Mouse (Mus musculus) left cerebral cortex, postnatal 14 days (tissue): ENCODE results near the gene Igf1r. TPM values are rescaled to one million over a fixed set of nuclear protein-coding genes. Genes with fewer than 3 reads are reported as not detected.

Source experiments
- DNase-seq, 2 experiments: peaks; one replicate each; pipeline ENCODE4 v3.0.0; 2021 to 2022; ENCODE audit warnings: low spot score in 2 of 2, mixed read lengths in 1 of 2
- intact Hi-C: fragments of 180-260 bp; cut with DNase I; formaldehyde crosslinking; loops from one replicate; pipeline ENCODE4 v1.15.1; 2025
- total RNA-seq, 2 experiments: library from RNA; stranded (reverse); gene quantifications; 2 replicates each; pipeline ENCODE4 v1.2.3; 2021

Igf1r gene
- total RNA-seq, 2 experiments from 2014 or later: 39.0 to 49.5 TPM

DNA sequence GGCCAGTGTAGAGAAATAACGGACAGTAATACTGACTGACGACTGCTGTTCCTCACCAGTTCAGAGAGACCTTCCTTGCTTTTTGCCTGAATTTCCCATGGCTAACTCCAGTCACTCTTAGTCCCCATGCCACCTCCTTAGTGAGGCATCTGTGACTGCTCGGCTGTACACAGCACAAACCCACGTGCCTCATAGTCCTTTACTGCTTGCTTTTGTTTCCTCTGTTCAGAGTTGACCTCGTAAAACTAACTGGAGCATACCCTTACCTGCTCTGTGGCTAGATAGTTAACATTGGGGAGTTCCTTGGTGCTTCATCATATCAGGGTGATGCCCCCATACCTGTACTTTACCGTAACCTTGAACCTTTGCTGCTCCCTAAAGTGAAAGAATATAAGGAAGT lies 143.8 kb downstream of the Igf1r start:
- DNase-seq: no peak
- intact Hi-C loops: no loop called here

DNA sequence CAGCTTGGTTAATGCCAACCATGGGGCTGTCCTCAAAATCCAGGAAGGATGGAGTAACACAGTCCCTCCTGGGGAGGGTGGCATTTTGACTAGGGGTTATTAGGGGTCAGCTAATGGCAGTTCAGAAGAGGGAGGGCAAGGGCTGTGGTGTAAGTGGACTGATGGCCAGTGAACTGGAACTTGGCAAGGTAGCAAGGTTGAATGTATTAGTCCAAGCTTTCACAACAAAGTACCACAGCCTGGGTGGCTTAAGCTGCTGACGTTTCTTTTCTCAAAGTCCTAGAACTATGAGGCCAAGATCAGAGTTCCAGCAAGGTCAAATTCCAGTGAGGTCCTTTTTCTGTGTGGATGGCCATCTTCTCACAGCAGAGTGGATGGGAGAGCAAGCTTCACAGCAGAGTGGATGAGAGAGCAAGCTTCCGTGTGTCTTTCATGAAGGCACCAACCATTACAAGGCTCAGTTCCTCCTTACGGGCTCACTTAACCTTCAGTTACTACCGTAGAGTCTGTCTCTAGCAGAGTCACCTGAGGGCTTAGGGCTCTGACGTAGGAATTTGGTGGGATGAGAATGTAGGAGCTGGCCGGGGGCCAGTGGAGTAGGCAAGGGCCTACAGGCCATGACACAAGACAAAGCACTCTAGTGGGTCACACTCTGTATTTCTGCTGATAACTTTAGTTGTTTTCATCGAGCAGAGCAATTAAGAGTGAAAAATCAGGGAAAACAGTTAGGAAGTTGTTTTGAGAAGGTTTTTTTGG lies 144.6 kb downstream of the Igf1r start:
- no peak for DNase-seq
- intact Hi-C loops: no loop called here

DNA sequence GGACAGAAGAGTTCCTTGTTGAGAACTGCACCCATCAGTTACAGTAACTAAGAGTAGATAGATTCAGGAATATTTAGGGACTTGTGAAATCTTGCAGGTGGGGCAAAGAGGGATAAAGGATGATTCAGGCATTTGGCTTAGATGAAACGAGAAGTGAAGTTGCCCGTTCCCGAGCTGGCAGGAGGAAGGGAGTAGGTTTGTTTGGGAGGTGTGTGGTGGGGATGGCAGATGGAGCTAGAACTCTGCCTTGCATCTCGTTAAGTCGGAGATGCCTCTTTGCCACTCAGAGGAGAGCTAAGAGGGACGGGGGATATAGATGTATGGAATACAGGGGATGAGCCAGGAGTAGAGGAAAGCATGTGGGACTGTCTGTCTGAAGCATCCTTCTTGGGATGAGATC lies 145.5 kb downstream of the Igf1r start:
- intact Hi-C loops: no loop called here
- peak; percentile 45 to 58 for DNase-seq

DNA sequence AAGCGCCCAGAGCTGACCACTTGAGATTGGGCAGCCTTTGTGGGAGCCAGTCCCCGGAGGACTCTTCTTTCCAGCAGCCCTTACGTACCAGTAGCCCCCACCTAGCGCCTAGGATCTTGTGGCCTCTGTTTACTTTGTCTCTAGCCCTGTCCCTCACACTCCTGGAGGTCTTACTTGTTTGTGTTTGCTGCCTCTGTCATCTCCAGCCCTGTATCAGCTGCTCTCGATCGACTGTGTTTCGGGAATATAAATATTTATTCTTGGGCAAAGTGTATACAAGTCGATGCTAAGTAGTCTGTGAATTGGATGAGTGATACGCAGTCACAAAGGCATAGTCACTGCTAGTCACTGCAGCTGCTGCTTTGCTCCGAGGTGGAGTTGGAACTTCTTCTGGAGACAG lies 147.8 kb downstream of the Igf1r start:
- no peak for DNase-seq
- intact Hi-C loops: no loop called here

DNA sequence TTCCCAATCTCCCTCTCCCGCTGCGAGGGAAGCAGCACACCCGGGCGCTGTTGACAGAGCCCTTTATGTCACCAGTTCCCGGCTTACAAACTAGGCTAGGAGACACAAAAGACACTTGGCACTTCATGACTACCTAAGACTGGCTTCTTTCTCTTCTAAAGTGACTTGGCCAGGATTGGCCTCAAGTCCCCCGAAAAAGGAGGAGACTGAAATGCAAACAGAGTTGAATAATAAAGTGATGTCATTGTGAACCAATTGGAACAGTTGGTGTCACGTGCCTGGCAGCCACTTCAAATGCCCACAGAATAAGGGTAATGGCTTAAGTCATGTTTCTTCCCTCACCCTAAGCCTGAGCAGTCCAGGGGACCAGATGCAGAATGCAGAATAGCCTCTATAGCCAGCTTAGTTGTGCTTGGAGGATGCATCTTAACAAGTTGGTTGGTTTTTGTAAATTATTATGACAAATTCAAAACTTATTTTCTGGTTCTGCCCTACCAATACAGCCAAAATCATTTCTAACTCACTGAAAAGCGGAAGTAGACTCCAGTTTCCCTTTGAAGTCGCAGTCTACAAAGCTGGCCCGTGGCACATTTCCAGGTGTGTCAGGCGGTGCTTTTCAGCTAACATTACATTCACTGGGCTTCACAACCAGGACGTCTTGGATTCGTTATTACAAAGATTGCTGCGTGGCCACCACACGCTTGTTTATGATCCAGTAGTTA lies 150.0 kb downstream of the Igf1r start:
- peak; percentile 45 to 52 for DNase-seq
- intact Hi-C loops: no loop called here

DNA sequence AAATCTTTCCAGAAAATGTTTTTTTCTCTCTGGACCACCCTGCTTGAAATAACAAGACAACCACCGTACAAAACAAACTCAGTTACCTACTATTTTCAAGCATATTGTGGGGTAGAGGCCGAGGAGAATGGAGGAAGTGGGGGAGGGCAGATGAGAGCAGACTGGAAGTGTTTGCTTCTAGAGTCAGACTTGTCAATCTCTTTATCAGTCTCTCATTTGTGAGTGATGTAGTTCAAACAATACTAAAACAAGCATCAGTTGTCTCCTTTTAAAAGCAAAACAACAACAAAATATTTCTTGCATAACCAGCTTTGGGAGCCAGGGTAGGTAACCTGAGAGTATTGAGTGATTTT lies 150.5 kb downstream of the Igf1r start:
- no peak for DNase-seq
- intact Hi-C loops: no loop called here

DNA sequence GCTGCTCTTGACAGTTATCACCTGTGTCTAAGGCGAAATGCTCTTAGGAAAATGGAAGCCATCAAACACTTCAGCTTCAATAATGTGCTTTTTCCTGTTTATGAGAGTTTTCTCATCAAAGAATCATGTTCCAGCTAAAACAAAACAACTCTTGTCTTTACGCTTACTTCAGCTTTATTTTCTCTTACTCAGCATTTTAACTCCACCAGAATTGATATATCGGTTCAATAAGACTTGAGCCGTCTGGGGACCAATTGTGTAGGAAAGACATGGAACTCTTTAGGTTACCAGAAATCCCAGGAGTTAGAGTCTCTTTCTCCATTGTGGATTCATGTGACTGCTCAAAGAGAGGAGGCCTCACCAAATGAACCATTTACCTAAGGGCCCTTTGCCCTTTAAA lies 158.9 kb downstream of the Igf1r start:
- DNase-seq: no peak
- intact Hi-C loops: no loop called here

DNA sequence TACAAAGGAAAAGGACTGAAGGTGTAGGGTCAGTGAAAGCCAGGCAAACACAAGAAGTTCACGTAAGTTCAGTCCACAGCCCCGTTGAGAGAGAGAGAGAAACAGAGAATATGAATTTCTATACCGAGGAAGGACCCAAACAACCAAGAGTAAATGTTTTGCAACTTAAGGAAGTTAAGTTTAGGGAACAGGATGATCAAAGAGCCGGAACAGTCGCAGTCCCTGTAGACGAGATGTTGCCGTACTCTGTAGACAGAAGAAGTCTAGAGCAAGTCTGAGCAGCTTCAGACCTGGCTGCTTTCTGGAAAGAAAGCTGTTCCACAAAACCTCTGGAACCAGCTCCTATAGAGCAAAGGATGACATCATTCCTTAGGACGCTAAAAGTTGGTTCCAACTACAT lies 160.0 kb downstream of the Igf1r start:
- intact Hi-C loops: no loop called here
- DNase-seq: no peak

DNA sequence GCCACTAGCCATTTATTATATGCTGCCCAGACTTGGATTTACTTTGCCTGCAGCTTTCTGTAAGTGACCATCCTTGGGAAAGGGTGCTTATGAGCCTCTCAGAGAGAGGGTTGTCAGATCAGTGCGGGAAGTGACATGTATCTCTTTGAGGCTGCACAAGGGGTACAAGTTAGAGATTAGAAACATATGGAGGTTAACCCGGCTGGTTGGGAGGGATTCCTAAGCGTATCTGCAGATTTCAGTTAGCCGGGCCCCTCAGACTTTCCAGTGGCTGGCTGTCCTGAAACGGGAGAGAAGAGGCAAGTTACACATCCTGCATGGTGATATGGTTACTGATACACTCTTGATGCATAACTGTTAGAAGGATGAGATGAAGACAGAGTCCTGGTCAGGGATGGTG lies 161.7 kb downstream of the Igf1r start:
- DNase-seq: no peak
- intact Hi-C loops: no loop called here

DNA sequence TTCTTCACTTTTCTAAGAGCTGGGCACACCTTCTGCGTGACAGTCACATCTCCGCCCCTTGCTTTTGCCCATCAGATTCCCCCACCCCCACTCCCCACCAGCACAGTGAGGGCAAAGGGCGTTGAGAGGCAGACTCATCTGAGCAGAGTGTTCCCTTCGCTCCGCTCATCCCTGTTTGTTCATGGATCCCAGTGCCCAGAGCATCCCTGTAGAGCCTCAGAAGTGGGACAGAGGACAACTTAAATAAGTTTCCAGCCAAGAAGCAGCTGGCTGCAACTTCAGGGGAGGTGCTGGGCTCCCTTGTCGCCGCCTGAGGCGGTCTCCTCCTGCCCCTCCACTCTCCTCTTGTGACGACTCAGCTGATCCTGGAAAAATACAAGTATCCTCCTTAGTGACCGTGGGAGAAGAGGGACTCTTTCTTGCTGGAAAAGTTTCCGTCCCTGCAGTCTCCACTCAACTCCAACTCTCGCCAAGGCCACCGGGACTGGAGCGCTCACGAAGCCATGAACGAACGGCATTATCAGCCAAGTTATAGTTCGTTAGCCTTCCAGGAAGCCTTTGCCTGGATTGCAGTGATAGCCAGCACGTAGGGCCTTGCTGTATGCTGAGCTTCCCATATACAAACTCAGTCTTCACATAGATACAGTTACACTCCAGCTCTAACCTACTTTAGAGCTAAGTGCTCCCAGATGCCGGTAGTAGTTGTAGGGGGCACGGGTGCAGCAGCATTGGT lies 162.5 kb downstream of the Igf1r start:
- DNase-seq: no peak
- intact Hi-C loops: no loop called here

DNA sequence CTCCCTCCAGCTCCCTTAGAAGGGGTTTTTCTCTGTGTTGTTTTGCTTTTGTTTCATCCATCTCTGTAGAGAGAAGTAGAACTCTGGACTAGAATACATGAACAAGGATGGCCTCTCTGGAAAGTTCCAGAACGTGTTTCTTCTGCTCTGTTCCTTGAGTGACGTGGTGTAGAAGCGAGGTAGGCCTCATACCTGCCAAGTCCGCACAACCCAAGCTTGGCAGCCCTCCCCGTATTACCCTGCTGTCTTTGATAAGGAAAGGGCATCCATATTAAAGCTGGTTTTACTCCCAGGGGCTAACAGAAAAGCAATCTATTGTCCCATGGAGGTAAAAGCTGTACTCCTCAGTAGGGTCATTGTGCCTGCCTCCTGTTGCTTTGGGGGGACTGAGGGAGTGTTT lies 164.9 kb downstream of the Igf1r start:
- intact Hi-C loops: no loop called here
- no peak for DNase-seq

DNA sequence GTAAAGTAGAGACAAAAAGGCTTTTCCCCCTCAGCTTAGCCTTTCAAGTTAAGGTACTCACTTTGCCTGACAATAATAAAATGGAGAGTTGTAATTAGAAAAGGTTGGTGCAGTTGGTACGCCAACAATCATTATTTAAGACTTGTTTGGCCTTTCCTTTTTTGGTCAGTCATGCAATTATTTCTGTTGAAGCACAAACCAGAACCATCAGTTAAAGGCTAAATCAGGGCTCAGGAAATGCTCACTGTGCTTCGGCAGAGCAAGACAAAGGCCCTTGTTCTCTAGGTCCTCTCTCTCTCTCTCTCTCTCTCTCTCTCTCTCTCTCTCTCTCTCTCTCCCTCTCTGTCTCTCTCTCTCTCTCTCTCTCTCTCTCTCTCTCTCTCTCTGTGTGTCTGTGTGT lies 165.4 kb downstream of the Igf1r start:
- DNase-seq: no peak
- intact Hi-C loops: no loop called here

DNA sequence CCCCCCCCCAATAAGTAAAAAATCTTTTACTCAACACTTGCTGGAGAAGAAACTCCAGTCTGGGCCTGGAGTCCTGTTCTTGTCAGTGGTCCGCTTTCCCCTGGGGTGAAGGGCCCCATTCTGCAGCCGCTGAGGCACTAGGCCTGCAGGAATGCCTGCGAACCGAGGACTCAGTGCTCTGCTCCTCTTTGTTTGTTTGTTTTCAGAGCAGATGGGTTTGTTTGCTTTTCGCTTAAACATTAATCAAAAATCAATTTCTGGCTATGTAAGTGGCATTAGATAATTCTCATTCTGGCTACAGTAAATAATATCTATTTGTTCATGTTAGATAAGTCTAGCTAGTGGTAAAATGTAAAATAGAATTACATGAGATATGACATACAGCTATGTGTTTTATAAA lies 167.0 kb downstream of the Igf1r start:
- DNase-seq: no peak
- intact Hi-C loops: no loop called here

DNA sequence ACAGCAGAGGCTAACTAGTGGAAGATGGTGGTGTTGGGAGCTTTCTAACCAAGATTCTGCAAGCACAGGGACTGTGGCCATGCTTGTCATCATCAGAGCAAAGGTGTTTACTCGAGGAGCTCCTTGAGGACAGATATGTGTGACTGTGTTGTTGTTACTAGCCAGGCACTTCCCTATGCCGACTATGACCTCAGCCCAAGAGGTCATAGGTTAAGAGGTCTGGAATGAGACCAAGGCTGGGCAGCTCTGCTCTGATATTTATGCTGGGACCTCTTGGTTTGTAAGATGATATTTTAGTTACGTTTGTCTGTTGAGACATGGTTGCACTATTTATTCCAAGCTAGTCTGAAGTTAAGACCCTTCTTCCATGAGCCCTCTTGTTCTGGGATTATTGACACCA lies 169.8 kb downstream of the Igf1r start:
- no peak for DNase-seq
- intact Hi-C loops: no loop called here

DNA sequence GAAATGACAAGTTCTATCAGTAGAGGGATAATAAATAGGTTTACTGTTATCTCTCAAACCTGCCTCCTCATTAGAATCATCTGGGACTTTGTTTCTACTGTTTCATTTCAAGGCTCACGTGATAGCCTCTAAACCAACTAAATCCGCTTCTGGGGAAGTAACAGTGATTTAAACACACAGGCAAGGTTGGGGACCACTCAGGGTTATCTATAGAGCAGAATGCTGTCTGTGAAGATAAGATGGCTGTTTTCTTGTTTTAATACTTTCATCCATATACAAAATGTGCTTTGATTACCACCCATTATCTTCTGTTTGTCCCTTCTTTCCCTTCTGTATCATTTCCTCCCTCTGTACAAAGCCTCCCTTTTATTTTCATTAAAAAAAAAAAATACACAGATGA lies 172.7 kb downstream of the Igf1r start:
- intact Hi-C loops: loop anchor here (5.0 kb wide), 3 partner anchors 177 to 338 kb away; no protein-coding TSS in a partner anchor
- no peak for DNase-seq

DNA sequence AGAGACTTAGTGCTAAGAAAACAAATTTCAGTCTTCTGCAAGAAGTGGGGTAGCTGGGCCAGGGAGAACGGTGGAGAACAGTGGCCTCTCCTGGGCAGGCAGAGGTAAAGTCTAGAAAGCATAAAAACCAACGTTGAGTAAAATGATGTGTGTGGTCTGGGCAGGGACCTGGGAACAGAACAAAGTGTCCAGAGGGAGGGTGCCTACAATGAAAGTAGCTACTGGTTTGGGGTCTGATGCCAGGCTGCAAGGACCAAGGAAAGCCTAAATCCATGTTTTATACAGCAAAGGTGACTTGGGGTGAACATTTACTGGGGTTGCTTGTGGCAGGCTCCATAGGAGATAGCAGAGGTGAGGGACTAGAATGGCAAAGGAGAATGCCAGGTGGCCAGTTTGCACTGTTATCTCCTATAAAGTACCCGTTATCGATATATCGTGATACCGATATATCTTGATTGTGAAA lies 175.2 kb downstream of the Igf1r start:
- intact Hi-C loops: loop anchor here (5.0 kb wide), 3 partner anchors 174 to 341 kb away; no protein-coding TSS in a partner anchor
- DNase-seq: peak; percentile 66 to 67

DNA sequence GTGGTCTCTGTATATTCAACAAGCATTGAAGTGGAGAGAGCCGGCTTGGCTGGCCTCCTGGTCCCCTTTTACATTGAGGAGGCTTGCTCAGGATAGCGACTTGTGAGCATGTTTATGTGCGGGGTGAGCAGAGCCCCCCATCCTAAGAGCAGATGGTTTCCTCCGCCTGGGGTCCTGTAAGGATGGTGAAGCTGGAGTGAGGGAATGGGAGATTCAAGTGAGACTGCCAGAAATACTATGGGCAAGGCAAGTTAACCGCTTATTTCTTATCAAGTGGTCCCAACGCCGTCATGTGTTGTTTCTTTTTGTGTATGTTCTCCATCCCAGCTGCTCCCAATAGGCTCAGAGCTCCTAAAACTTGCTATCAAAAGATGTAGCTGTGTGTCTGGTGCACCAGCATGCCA lies 175.6 kb downstream of the Igf1r start:
- intact Hi-C loops: loop anchor here (5.0 kb wide), 3 partner anchors 174 to 341 kb away; no protein-coding TSS in a partner anchor
- DNase-seq: no peak

DNA sequence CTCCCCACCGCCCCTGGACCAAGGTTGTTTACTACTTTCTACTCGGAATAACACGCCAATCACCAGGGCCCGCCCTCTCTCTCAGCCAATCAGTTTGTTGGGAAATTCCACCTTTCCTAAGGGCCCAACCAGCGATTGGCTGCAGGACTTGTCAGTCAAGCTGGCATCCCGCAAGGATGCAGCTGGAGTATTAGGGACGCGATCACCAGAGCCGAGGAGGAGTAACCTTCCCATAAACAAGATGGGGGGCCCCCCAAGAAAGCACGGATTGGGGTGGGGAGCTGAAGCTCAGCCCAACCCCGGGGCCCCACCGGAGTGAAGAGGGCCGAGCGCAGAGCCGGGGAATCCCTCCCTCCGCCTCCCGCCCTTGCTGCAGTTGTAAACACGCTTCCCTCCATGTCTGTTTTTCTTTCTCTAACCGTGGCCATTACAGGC lies 176.5 kb downstream of the Igf1r start:
- intact Hi-C loops: loop anchor here (1.0 to 5.0 kb wide), 4 partner anchors 173 to 342 kb away; no protein-coding TSS in a partner anchor
- DNase-seq: peak; percentile 100

DNA sequence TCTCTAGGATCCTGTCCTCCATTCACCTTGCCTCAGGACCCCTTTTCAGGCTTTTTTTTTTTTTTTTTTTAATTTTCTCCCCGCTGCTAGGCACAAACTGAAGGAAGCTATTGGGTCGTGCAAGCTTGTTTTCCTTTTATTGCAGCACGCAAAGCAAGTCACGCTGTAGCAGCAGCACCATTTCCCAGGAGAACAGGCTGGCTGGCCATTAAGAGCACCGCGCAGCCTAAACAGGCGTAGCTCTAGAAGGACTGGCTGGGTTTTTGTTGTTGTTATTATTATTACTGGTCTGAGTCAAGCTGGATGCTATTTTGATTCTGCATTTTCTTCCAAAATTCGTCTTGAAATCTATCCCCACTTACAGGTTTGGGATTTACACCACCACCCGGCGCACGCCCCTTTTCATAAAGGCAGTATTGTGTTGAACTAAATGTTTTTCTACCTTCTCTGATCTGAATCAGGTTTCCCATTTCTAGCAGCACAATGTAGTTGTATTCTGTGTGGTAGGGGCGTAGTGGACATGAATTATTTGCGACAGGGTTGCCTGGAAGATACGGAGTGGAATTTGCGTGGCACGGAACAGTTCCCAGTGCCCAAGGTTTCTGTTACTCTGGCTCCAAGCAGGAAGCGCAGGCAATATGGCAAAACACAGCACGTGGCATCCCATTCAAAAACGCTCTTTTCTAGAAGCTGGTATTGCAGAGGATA lies 177.1 kb downstream of the Igf1r start:
- DNase-seq: peak; percentile 93 to 95
- intact Hi-C loops: loop anchor here (1.0 to 5.0 kb wide), 4 partner anchors 173 to 342 kb away; no protein-coding TSS in a partner anchor
